Mouse (Mus musculus): ENCODE measurements at regions not wholly inside any gene's neighbourhood (a gene's known extent, or its start where the extent isn't known, plus 50 kb on each side); places are given as distances from the start of the nearest gene placed in this dataset.

DNA sequence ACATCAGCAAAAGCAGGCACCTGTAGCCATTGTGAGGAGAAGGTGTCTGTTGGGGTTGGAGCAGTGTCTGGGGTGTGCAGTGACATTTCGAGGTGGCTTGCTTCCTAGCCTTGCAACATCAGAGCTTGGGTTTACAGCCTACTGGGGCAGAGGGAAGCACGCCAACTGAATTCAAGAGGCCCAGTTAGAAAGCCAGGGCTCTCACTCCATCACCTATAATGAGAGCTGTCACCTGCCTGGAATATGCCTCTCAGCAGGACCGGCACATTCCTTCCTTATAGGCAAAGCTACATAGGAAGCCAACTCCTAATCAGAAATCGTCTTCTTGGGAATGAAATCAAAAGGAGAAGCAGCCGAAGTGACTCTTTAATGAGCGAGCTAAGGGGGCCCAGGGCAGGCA, 337.2 kb downstream of the Pmp22 start:
- DNase-seq (ENCODE audit: low read depth in 2 of 2, low spot score in 2 of 2) = no peak

DNA sequence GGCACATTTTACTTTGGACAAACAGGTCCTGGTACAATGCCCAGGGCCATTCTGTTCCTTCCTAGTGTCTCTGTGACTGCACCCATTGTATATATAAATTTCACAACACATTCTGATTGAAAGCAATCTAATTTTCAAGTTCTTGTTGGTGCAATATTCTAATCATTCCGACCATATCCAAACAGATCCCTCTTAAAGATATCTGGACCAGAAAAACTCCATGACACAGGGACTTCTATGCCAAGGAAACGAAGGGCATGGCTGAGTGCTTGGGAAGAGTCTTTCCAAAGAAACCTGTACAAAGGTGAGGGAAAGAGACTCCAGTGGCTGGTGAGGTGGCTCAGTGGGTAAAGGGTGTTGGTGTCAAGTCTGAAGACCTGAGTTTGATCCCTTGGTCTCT, 337.8 kb downstream of the Pmp22 start:
- DNase-seq (ENCODE audit: low read depth in 2 of 2, low spot score in 2 of 2) = no peak

DNA sequence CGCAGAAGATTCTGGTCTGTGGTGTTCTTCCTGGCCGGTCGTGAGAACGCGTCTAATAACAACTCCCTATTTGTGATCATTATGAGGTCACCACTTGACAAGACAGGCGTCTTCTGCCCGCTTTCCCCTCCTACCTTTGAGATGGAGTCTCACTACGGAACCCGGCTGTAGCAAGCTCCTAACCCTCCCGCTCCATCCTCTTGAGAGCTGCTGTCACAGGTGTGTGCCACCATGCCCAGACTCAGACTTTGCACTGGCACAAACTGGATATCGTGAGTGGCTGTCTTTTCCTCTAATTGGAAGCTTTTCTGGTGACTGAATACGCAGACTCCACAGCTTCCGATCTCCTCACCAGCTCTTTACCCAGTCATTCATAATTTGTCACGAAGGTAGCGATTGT, 346.0 kb downstream of the Pmp22 start:
- no peak for DNase-seq (ENCODE audit: low read depth in 2 of 2, low spot score in 2 of 2)

- no peak for DNase-seq (ENCODE audit: low read depth in 2 of 2, low spot score in 2 of 2)
These were observed 353.0 kb downstream of the Pmp22 start for GRCm38 (mm10) chr11:63481676-63482310.

- no peak for DNase-seq (ENCODE audit: low read depth in 2 of 2, low spot score in 2 of 2)
These were observed 353.8 kb downstream of the Pmp22 start for GRCm38 (mm10) chr11:63482593-63482992.

DNA sequence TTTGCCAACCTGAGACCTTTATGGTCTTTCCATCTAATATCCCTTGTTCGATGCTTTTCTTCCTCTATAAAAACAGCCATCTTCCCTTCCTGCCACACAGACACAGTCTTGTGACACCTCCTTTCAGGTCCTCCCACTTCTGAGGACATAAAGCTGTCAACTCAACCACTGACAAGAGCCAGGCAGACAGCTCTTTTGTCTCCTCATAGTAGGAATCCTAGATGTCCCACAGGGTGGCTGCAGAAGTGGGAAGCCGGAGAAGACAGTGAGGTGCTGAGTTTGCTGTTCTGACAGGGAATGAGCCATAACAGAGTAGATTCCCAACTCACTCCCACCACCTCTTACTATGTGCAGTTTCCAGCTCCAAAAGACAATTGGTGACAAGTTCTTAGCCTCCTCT, 358.4 kb downstream of the Pmp22 start:
- no peak for DNase-seq (ENCODE audit: low read depth in 2 of 2, low spot score in 2 of 2)

DNA sequence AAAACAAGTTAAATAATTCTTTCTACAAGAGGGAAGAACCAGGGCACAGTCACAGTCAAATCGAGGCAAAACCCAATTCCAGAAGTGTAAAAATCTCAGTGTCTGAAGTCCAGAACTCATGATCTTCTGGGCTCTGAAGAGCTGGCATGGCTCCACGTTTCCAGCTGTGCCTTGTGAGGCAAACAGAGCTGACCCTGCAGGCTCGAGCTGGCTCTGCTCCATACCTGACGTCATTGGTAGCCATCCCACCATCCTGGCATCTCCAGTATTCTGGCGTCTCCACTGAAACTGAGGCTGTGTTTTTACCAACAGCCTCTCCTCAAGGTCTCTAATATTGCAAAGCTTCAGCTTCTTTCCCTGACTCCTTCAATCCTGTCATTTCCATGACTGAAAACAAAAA, 373.4 kb downstream of the Pmp22 start:
- no peak for DNase-seq (ENCODE audit: low read depth in 2 of 2, low spot score in 2 of 2)

DNA sequence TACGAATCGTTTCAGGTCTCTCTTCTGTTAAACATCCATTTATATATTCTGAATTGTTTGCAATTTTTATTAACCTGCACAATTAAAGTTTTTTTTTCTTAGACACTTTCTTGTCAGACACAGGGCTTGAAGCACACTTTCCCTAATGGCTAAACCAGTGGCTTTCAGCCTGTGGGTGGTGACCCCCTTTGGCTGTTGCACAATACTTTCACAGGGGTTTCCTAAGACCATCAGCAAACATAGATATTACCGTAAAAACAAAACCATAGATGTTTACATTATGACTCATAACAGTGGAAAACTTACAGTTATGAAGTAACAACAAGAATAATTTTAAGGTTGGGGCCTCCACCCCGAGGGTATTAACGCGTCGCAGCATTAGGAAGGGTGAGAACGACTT, 378.6 kb downstream of the Pmp22 start:
- DNase-seq (ENCODE audit: low read depth in 2 of 2, low spot score in 2 of 2) = no peak

DNA sequence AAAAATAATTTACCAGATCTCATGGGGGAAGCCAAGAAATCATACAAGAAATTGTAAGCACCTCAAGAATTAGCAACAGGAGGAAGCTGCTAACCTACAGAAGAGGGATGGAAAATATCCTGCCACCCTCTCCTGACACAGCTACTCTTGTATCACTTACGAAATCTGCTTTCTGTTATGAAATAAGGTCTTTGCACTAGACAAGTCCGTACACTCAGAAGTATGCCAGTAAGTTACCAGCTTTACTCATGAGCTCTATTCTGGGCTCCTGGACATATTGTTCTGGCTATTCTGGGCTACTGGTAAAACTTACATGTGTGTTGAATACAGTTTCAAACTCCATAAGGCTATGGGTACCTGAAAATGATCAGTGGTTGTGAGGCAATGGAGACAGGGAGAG, 379.9 kb downstream of the Pmp22 start:
- DNase-seq (ENCODE audit: low read depth in 2 of 2, low spot score in 2 of 2) = no peak

DNA sequence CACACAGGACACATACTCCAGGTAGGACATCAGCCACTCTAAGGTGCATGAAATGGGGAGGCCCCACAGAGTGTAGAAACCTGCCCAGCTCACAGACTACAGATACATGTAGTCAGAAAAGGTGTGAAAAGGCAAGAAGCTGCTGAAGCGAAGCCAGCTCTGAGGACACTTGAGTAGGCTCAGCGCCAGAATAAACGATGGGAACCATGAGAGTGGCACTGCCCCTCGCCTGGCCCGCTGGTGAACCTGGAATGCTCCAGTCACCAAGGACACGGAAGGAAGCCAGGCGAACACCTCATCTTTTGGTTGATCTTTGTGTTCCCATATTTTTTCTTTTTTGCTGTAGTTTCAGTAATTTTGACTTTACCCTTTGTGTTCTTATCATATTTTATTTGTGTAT, 381.8 kb downstream of the Pmp22 start:
- no peak for DNase-seq (ENCODE audit: low read depth in 2 of 2, low spot score in 2 of 2)

GRCm38 (mm10) chr11:63514615-63515014, 385.8 kb downstream of the Pmp22 start:
- no peak for DNase-seq (ENCODE audit: low read depth in 2 of 2, low spot score in 2 of 2)

DNA sequence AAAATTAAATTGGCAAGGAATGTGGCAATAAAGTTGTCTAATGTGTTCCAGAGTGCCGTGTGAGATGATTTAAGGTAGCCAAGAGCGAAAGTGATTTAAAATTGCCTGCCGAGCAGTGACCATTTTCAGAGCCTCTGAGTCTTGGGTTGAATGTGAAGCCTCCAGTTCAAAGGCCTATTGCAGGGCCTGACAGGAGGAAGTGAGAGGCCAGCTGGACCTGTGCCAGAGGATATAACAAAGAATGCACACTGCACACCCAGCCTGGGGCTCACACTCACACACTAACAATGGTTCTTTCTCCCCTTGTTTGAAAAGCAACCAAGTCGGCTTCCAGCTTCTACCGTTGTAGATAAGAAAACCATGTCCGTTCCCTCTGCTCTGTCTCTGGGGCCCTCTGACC, 390.1 kb downstream of the Pmp22 start:
- no peak for DNase-seq (ENCODE audit: low read depth in 2 of 2, low spot score in 2 of 2)

DNA sequence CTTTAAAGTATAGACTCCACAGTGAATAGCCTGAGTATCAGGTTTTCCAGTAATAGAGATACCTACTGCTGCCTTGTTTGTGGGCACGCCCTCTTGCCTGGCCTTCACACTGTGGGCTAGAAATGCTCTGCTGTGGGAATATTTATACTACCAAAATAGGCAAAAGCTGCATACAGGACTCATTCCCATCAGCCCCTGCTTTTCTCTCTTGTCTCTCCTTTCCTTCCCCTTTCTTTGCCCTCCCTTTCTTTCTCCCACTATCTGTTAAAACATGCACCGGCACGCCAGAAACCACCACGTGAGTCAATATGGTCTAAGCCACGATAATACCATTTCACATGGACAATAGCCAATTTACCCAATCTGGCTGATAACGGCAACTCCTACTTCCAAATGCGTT, 395.5 kb downstream of the Pmp22 start:
- no peak for DNase-seq (ENCODE audit: low read depth in 2 of 2, low spot score in 2 of 2)

DNA sequence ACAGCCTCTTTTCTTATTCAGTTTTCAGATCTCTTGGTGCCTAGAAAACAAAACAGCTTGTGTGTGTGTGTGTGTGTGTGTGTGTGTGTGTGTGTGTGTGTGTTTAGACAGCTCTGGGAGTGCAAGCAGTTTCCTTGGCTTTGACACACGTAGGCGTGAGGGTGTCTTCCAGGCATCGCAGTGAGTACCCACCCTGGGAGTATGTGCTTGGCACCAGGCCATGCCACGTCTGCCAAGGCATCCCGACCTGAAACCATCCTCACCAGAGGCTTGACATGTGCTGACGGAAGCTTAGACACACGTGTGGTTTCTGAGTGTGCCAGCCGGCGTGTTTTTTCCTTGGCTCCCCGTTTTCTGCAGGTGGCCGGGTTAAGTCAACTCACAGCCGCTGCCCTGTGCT, 396.6 kb downstream of the Pmp22 start:
- no peak for DNase-seq (ENCODE audit: low read depth in 2 of 2, low spot score in 2 of 2)

DNA sequence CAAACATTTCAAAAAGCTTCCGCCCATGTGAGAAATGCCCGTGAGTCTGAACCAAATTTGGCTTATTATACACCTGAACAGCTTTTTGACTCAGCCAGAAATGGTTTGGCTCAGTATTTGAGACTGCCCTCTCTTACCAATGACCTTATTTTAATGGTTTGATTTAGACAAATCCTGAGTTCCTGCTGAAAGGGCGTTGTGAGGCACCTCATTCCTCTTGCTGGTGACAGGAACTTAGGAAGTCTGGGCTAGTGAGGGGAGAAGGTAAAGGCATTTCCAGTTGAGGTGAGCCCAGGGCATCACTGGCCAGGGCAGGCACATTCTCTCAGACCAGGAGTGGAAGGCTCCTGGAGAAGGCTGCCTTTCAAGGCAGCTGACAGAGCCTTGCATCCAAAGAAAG, 396.1 kb downstream of the Hs3st3b1 start:
- DNase-seq (ENCODE audit: low read depth in 2 of 2, low spot score in 2 of 2) = no peak

- no peak for DNase-seq (ENCODE audit: low read depth in 2 of 2, low spot score in 2 of 2)
These were observed 389.3 kb downstream of the Hs3st3b1 start for GRCm38 (mm10) chr11:63532752-63533151.

DNA sequence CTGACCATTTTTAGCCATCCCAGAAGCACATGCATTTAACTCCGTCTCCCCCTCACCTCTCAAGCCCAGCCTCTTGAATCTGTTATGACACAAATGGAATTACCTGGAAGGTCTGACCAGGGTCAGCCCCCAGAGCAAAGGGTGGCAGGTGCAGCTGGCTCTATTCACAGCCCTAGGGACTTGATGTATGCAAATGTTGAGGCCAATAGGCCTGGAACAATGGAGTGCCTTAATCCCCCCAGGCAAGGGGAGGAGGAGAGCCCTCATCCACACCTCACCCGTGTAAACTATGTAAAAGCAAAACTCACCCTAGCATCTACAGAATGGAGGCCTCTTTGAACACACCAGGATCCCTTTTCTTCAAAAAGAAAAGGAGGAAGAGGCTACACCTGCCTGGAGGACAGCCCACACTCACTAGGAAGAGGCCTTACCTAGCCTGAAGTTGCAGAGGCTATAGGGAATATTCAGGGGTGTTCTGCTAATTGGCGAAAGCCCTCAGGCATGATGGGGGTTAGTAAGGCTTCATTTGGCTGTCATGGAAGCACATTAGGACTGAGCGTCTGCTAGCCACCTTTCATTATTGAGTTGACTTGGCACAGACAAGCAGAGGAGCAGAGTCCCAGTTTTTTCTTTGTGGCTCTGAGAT, 388.4 kb downstream of the Hs3st3b1 start:
- DNase-seq (ENCODE audit: low read depth in 2 of 2, low spot score in 2 of 2) = no peak

DNA sequence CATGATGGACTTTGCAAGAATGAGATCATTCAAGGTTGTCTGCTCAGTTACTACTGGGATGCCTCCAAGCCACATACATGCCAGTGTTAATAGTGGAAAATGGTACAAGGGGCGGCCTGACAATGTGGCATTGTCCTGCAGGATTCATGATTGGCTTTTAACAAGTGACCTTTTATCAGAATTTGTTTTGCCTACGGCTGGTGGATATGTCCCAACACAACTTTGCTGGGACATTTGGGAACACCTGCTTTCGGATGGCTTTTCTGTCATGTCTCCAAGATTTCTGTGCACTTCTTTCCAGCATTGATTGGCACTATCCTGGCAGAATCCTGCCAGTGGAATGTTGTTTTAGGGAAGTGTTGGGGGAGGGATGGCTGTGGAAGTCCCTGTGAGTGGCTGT, 384.4 kb downstream of the Hs3st3b1 start:
- DNase-seq (ENCODE audit: low read depth in 2 of 2, low spot score in 2 of 2) = no peak

DNA sequence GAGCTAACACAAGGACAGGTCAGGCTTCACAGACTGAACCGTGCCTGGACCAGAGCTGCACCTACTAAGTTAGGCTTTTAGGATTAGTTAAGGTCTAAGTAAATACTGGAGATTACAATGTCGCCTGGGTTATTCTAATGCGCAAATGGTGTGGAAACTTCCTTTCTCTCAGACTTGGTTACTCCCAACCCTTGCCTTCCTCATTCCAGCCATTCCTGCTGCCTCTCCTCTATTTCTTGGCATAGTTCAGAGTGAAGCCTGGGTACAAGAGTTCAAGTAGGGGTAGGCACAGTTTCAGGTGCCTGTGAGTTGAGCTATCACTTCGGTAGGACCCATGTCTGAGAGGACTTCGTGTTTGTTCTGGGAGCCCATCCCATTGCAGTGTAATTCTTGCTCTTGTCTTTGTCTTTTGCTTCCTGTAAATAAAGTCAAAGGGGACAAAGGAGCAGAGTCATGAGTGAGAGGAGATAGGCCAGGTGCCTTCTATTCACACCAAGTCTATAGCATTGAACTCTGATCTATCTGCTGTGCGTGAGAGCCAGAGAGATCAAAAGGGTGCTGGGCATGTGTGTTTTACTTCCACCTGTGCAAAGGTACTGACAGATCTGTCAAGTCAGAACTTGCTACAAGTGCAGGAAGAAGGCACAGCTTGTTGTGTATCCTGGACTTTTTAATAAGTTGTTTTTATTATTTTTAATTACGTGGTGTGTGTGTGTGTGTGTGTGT, 378.0 kb downstream of the Hs3st3b1 start:
- no peak for DNase-seq (ENCODE audit: low read depth in 2 of 2, low spot score in 2 of 2)

GRCm38 (mm10) chr11:63545516-63545915, 376.6 kb downstream of the Hs3st3b1 start:
- DNase-seq (ENCODE audit: low read depth in 2 of 2, low spot score in 2 of 2) = no peak

DNA sequence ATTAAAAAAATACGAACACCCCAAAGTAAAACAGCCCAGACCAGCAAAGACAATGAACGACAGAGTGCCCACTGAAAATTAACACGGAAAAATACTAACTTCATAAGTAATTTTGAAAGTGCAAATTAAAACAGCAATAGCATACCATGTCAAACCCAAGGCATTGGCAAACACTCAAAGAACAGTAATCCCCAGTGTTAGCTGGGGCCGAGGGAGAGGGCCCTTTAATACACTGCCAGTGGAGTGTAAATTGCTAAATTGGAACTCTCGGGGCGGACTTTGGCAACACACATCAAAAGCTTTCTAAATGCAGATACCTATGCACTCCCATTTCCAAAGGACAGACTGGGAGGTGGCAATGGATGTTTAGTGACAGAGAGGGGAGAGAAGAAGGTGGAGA, 361.6 kb downstream of the Hs3st3b1 start:
- DNase-seq (ENCODE audit: low read depth in 2 of 2, low spot score in 2 of 2) = no peak

GRCm38 (mm10) chr11:63562696-63563095, 359.4 kb downstream of the Hs3st3b1 start:
- DNase-seq (ENCODE audit: low read depth in 2 of 2, low spot score in 2 of 2) = no peak

Data from CD8-positive naive resting alpha-beta T cell, adult 2 months (primary cell).